Mouse (Mus musculus) MEL (cell line): Measurements from ENCODE around the gene Qdpr. TPM values are rescaled to one million over a fixed set of nuclear protein-coding genes. Genes with fewer than 3 reads are reported as not detected.

ENCODE experiments used
- DNase-seq: peaks from one replicate; pipeline ENCODE4 v3.0.0; 2011; ENCODE audit warnings: low read depth, low spot score
- H3K27ac ChIP-seq: 2 replicates; pipeline ENCODE4 v1.5.1; 2012; ENCODE audit warnings: low read depth, mild to moderate bottlenecking, control low read depth, low read length, moderate library complexity; ENCODE audit not compliant: control insufficient read depth
- H3K27me3 ChIP-seq, 2 experiments: fragments of 150-350 bp in 1 of 2; sonication (generic) in 1 of 2; 2 replicates each; pipeline ENCODE4 v1.6.1; 2012; ENCODE audit warnings: low read length in 2 of 2, mild to moderate bottlenecking in 2 of 2, improper control_type of control experiment in 1 of 2, moderate library complexity in 1 of 2; ENCODE audit not compliant: insufficient read depth in 2 of 2, control insufficient read depth in 1 of 2
- H3K36me3 ChIP-seq, 2 experiments: 2 replicates each; pipeline ENCODE4 v1.6.1; 2012 to 2014; ENCODE audit warnings: low read length in 2 of 2, improper control_type of control experiment in 1 of 2, inconsistent platforms in 1 of 2, mild to moderate bottlenecking in 1 of 2; ENCODE audit not compliant: insufficient read depth in 2 of 2, control insufficient read depth in 1 of 2
- H3K4me1 ChIP-seq, 2 experiments: fragments of 150-350 bp in 1 of 2; sonication (generic) in 1 of 2; 2 replicates each; pipeline ENCODE4 v1.6.1; 2012; ENCODE audit warnings: low read length in 2 of 2, improper control_type of control experiment in 1 of 2, mild to moderate bottlenecking in 1 of 2; ENCODE audit not compliant: insufficient read depth in 2 of 2, control insufficient read depth in 1 of 2
- H3K4me3 ChIP-seq, 2 experiments: fragments of 150-350 bp in 1 of 2; sonication (generic) in 1 of 2; 2 replicates each; pipeline ENCODE4 v1.5.1; 2012; ENCODE audit warnings: low read depth in 2 of 2, low read length in 2 of 2, mild to moderate bottlenecking in 2 of 2, moderate library complexity in 2 of 2, control low read depth in 1 of 2, improper control_type of control experiment in 1 of 2; ENCODE audit not compliant: control insufficient read depth in 1 of 2, insufficient read depth in 1 of 2
- H3K79me2 ChIP-seq: 2 replicates; pipeline ENCODE4 v1.6.1; 2012; ENCODE audit warnings: mild to moderate bottlenecking, low read length, moderate library complexity; ENCODE audit not compliant: control insufficient read depth, poor library complexity, insufficient read depth
- H3K9ac ChIP-seq: 2 replicates; pipeline ENCODE4 v1.6.1; 2012; ENCODE audit warnings: low read depth, mild to moderate bottlenecking, control low read depth, low read length, moderate library complexity; ENCODE audit not compliant: control insufficient read depth, poor library complexity, severe bottlenecking
- H3K9me3 ChIP-seq: fragments of 150-350 bp; sonication (generic); replicated peaks from 2 replicates; pipeline ENCODE4 v1.6.1; 2012; ENCODE audit warnings: mild to moderate bottlenecking, low read length, improper control_type of control experiment, moderate library complexity; ENCODE audit not compliant: insufficient read depth
- BHLHE40 ChIP-seq: IDR thresholded peaks from 2 replicates; pipeline ENCODE4 v1.6.1; 2012; ENCODE audit warnings: low read depth, mild to moderate bottlenecking, inconsistent platforms, low read length, improper control_type of control experiment, borderline replicate concordance
- CHD2 ChIP-seq: IDR thresholded peaks from 2 replicates; pipeline ENCODE4 v1.6.1; 2011; ENCODE audit warnings: low read length, improper control_type of control experiment
- CTCF ChIP-seq, 3 experiments: IDR thresholded peaks in 2 of 3; conservative IDR thresholded peaks in 1 of 3; 2 replicates each; pipeline ENCODE4 v1.5.1; 2011 to 2012; ENCODE audit warnings: low read length in 3 of 3, low read depth in 2 of 3, mild to moderate bottlenecking in 2 of 3, improper control_type of control experiment in 1 of 3, inconsistent platforms in 1 of 3, mixed read lengths in 1 of 3, moderate library complexity in 1 of 3; ENCODE audit not compliant: control insufficient read depth in 1 of 3, insufficient read depth in 1 of 3, poor library complexity in 1 of 3, severe bottlenecking in 1 of 3
- E2F4 ChIP-seq: IDR thresholded peaks from 2 replicates; pipeline ENCODE4 v1.6.1; 2011; ENCODE audit warnings: low read depth, low read length, improper control_type of control experiment, borderline replicate concordance
- ELF1 ChIP-seq: IDR thresholded peaks from 2 replicates; pipeline ENCODE4 v1.6.1; 2014; ENCODE audit warnings: low read depth, mild to moderate bottlenecking, inconsistent platforms, low read length, improper control_type of control experiment, moderate library complexity
- EP300 ChIP-seq, 2 experiments: IDR thresholded peaks; 2 replicates each; pipeline ENCODE4 v1.6.1; 2011; ENCODE audit warnings: improper control_type of control experiment in 2 of 2, low read length in 2 of 2, low read depth in 1 of 2, mild to moderate bottlenecking in 1 of 2
- ETS1 ChIP-seq: IDR thresholded peaks from 2 replicates; pipeline ENCODE4 v1.6.1; 2012; ENCODE audit warnings: low read depth, mild to moderate bottlenecking, inconsistent platforms, low read length, improper control_type of control experiment, moderate library complexity
- GATA1 ChIP-seq: IDR thresholded peaks from 2 replicates; pipeline ENCODE4 v1.6.1; 2011; ENCODE audit warnings: low read depth, low read length, improper control_type of control experiment
- HCFC1 ChIP-seq: IDR thresholded peaks from 2 replicates; pipeline ENCODE4 v1.6.1; 2012; ENCODE audit warnings: low read depth, mild to moderate bottlenecking, inconsistent platforms, low read length, improper control_type of control experiment, moderate library complexity
- JUND ChIP-seq: IDR thresholded peaks from 2 replicates; pipeline ENCODE4 v1.6.1; 2011; ENCODE audit warnings: low read depth, mild to moderate bottlenecking, improper control_type of control experiment, low read length
- KAT2A ChIP-seq: conservative IDR thresholded peaks from 2 replicates; pipeline ENCODE4 v1.6.1; 2012; ENCODE audit warnings: low read depth, low read length, improper control_type of control experiment, inconsistent platforms
- MAFK ChIP-seq: IDR thresholded peaks from 2 replicates; pipeline ENCODE4 v1.6.1; 2011; ENCODE audit warnings: low read depth, mild to moderate bottlenecking, low read length, improper control_type of control experiment, borderline replicate concordance
- MEF2A ChIP-seq: IDR thresholded peaks from 2 replicates; pipeline ENCODE4 v1.6.1; 2014; ENCODE audit warnings: low read depth, mild to moderate bottlenecking, inconsistent platforms, low read length, improper control_type of control experiment; ENCODE audit not compliant: poor library complexity, insufficient replicate concordance, severe bottlenecking; ENCODE audit errors: extremely low read depth
- MXI1 ChIP-seq: IDR thresholded peaks from 2 replicates; pipeline ENCODE4 v1.6.1; 2011; ENCODE audit warnings: mild to moderate bottlenecking, low read depth, low read length, improper control_type of control experiment
- MYB ChIP-seq: IDR thresholded peaks from 2 replicates; pipeline ENCODE4 v1.6.1; 2011; ENCODE audit warnings: mild to moderate bottlenecking, low read depth, low read length, improper control_type of control experiment
- MYC ChIP-seq: IDR thresholded peaks from 2 replicates; pipeline ENCODE4 v1.6.1; 2011; ENCODE audit warnings: low read depth, mild to moderate bottlenecking, low read length, improper control_type of control experiment, moderate library complexity
- NELFE ChIP-seq: IDR thresholded peaks from 2 replicates; pipeline ENCODE4 v1.6.1; 2011; ENCODE audit warnings: low read depth, low read length, improper control_type of control experiment
- NRF1 ChIP-seq: IDR thresholded peaks from 2 replicates; pipeline ENCODE4 v1.6.1; 2014; ENCODE audit warnings: low read depth, mild to moderate bottlenecking, inconsistent platforms, low read length, improper control_type of control experiment, moderate library complexity; ENCODE audit not compliant: poor library complexity, insufficient read depth, severe bottlenecking
- POLR2A ChIP-seq, 2 experiments: IDR thresholded peaks; 2 replicates each; pipeline ENCODE4 v1.6.1; 2011 to 2012; ENCODE audit warnings: low read length in 2 of 2, mild to moderate bottlenecking in 2 of 2, control low read depth in 1 of 2, improper control_type of control experiment in 1 of 2, low read depth in 1 of 2, moderate library complexity in 1 of 2; ENCODE audit not compliant: control insufficient read depth in 1 of 2, insufficient read depth in 1 of 2, poor library complexity in 1 of 2
- POLR2AphosphoS2 ChIP-seq: IDR thresholded peaks from 2 replicates; pipeline ENCODE4 v1.6.1; 2011; ENCODE audit warnings: low read length, improper control_type of control experiment
- RCOR1 ChIP-seq: IDR thresholded peaks from 2 replicates; pipeline ENCODE4 v1.6.1; 2012; ENCODE audit warnings: low read depth, mild to moderate bottlenecking, inconsistent platforms, low read length, improper control_type of control experiment
- SIN3A ChIP-seq: IDR thresholded peaks from 2 replicates; pipeline ENCODE4 v1.6.1; 2012; ENCODE audit warnings: low read length, improper control_type of control experiment, inconsistent platforms
- SMC3 ChIP-seq: IDR thresholded peaks from 2 replicates; pipeline ENCODE4 v1.6.1; 2011; ENCODE audit warnings: low read depth, low read length, improper control_type of control experiment
- TAL1 ChIP-seq: IDR thresholded peaks from 2 replicates; pipeline ENCODE4 v1.6.1; 2012; ENCODE audit warnings: mild to moderate bottlenecking, inconsistent platforms, low read length, moderate library complexity, mixed read lengths
- TBP ChIP-seq: IDR thresholded peaks from 2 replicates; pipeline ENCODE4 v1.8.0; 2011; ENCODE audit warnings: low read depth, low read length, improper control_type of control experiment
- TCF12 ChIP-seq: IDR thresholded peaks from 2 replicates; pipeline ENCODE4 v1.6.1; 2014; ENCODE audit warnings: low read depth, mild to moderate bottlenecking, inconsistent platforms, low read length, improper control_type of control experiment, moderate library complexity
- USF1 ChIP-seq: IDR thresholded peaks from 2 replicates; pipeline ENCODE4 v1.6.1; 2014; ENCODE audit warnings: low read depth, mild to moderate bottlenecking, inconsistent platforms, low read length, improper control_type of control experiment, moderate library complexity
- USF2 ChIP-seq, 2 experiments: IDR thresholded peaks; 2 replicates each; pipeline ENCODE4 v1.6.1; 2011 to 2012; ENCODE audit warnings: improper control_type of control experiment in 2 of 2, low read length in 2 of 2, borderline replicate concordance in 1 of 2, inconsistent platforms in 1 of 2, low read depth in 1 of 2, mild to moderate bottlenecking in 1 of 2; ENCODE audit not compliant: insufficient read depth in 1 of 2
- ZC3H11A ChIP-seq: IDR thresholded peaks from 2 replicates; pipeline ENCODE4 v1.6.1; 2012; ENCODE audit warnings: low read depth, mild to moderate bottlenecking, inconsistent platforms, low read length, improper control_type of control experiment
- ZKSCAN1 ChIP-seq: IDR thresholded peaks from 2 replicates; pipeline ENCODE4 v1.6.1; 2012; ENCODE audit warnings: low read depth, mild to moderate bottlenecking, inconsistent platforms, low read length, improper control_type of control experiment, moderate library complexity
- polyA plus RNA-seq, 2 experiments: library from polyadenylated mRNA; stranded (reverse) in 1 of 2; unstranded in 1 of 2; fragments of >175 nt in 1 of 2; fragments of >200 nt in 1 of 2; gene quantifications; 2 replicates each; pipeline versions ENCODE4 v1.2.1 to v1.2.4; 2012; ENCODE audit warnings: low replicate concordance in 2 of 2, low read depth in 1 of 2; ENCODE audit not compliant: insufficient read length in 2 of 2, insufficient read depth in 1 of 2, missing spikeins in 1 of 2
- total RNA-seq: library from RNA; depleted of rRNA; stranded (reverse); fragments of 300-350 nt; gene quantifications from 2 replicates; pipeline ENCODE4 v1.2.3, GENCODE M21; 2012

The Qdpr gene
- total and polyA plus RNA-seq, 3 experiments, result 119 to 226 TPM; not detected in 1

GRCm38 (mm10) chr5:45424021-45424886 lies 25.8 kb downstream of the Qdpr start (continued):
- TF ChIP-seq MAFK (no peak), POLR2AphosphoS2 (no peak), SIN3A (0 out of 2 replicates have a peak, but pooled peaks have one; percentile 21)

GRCm38 (mm10) chr5:45421881-45422844 lies 27.9 kb downstream of the Qdpr start:
- Histone ChIP-seq H3K79me2 (no peaks in the 10 kb centered on the region), H3K4me3 (peak overlapping the region; percentile 16 to 46), H3K27ac (peak overlapping the region; percentile 65), H3K27me3 (no peaks in the 10 kb centered on the region), H3K36me3 (peaks cover 0 to 49% of the 10 kb centered on the region in 2 experiments; a peak in 2 of 4 replicates), H3K9ac (peak overlapping the region; percentile 27), H3K9me3 (no peaks in the 10 kb centered on the region), H3K4me1 (peaks cover 41 to 43% of the 10 kb centered on the region in 2 experiments)
- peak; percentile 90 for DNase-seq
- peak; percentile 82 for TF ChIP-seq SIN3A
- TF ChIP-seq RCOR1, result peak; percentile 73
- TF ChIP-seq TAL1, result peak; percentile 30; the same call in 1 of the 2 replicates
- TF ChIP-seq EP300 (IDR thresholded peaks at IDR 0.05; ENCODE audit: low read depth in 1 of 2, low read length in 2 of 2), result peak; percentile 83 to 89
- peak; percentile 18; the same call in 1 of the 2 replicates for TF ChIP-seq MXI1
- peak; percentile 84 for TF ChIP-seq MYB
- TF ChIP-seq NELFE, result peak; percentile 58; the same call in 1 of the 2 replicates
- TF ChIP-seq MEF2A, result no peak
- peak; percentile 19; the same call in 1 of the 2 replicates for TF ChIP-seq ZC3H11A
- TF ChIP-seq USF2 (IDR thresholded peaks at IDR 0.05; ENCODE audit: borderline replicate concordance in 1 of 2, insufficient read depth in 1 of 2, low read depth in 1 of 2, low read length in 2 of 2), result no peak
- TF ChIP-seq GATA1, result peak; percentile 75
- no peak; the same call in 1 of the 2 replicates for TF ChIP-seq KAT2A
- TF ChIP-seq SMC3, result peak; percentile 19
- peak; percentile 76 for TF ChIP-seq ETS1
- peak; percentile 68; the same call in 1 of the 2 replicates for TF ChIP-seq MYC
- TF ChIP-seq HCFC1, result peak; percentile 55; the same call in 1 of the 2 replicates
- 0 out of 2 replicates have a peak, but pooled peaks have one; percentile 47 for TF ChIP-seq ELF1
- TF ChIP-seq USF1, result no peak
- no peak; the same call in 1 of the 2 replicates for TF ChIP-seq TBP
- TF ChIP-seq TCF12, result peak; percentile 59
- no peak for TF ChIP-seq CTCF (IDR thresholded peaks at IDR 0.05 in 2 of 3, conservative IDR thresholded peaks at IDR 0.05 in 1 of 3; ENCODE audit: control insufficient read depth in 1 of 3, insufficient read depth in 1 of 3, low read depth in 2 of 3, low read length in 3 of 3, poor library complexity in 1 of 3, severe bottlenecking in 1 of 3)
- TF ChIP-seq CHD2, result peak; percentile 94
- no peak for TF ChIP-seq ZKSCAN1
- peak; percentile 78 for TF ChIP-seq JUND
- TF ChIP-seq E2F4, result 0 out of 2 replicates have a peak, but pooled peaks have one; percentile 26
- peak; percentile 70 for TF ChIP-seq BHLHE40
- TF ChIP-seq NRF1, result no peak
- TF ChIP-seq POLR2A (IDR thresholded peaks at IDR 0.05; ENCODE audit: control insufficient read depth in 1 of 2, insufficient read depth in 1 of 2, low read depth in 1 of 2, low read length in 2 of 2, poor library complexity in 1 of 2), result peak in 1 of 2 experiments; percentile 53; a peak in 2 of 4 replicates
